In genomic region chr9:103133493-103134124, GRCm38 (mm10) we compare ENCODE assay signal across 12 mouse cellular contexts. TPM values are rescaled to one million over a fixed set of nuclear protein-coding genes. Genes with fewer than 3 reads are reported as not detected.
DNase-seq lines count a peak whose midpoint lies in the region; ATAC-seq and TF ChIP-seq lines count a peak whose summit lies in the region.
"Had no signal": no experiment of that assay in that cellular context is flagged by ENCODE, and none has a peak within 500 bp of the region (broad histone marks: within the 10 kb centered on the region; RNA-seq: fewer than 3 reads in every experiment).

No protein-coding gene starts in this region.

- no peak overlapping the region for H3K4me2 ChIP-seq in forebrain, embryonic 11.5 days (ENCODE audit: low read depth, low read length, severe bottlenecking)
- no peak overlapping the region for H3K4me2 ChIP-seq in hindbrain, embryonic 16.5 days (ENCODE audit: low read length)
- H3K4me2 ChIP-seq in neural tube, embryonic 15.5 days = no peak overlapping the region
- no peak overlapping the region for H3K4me2 ChIP-seq in intestine, embryonic 16.5 days (ENCODE audit: low read depth, low read length)
- H3K4me2 ChIP-seq: liver, embryonic 12.5 days had no signal

- peaks cover 8% of the 10 kb centered on the region; the same call in 1 of the 2 replicates for H3K4me1 ChIP-seq in forebrain, embryonic 11.5 days (replicated peaks; ENCODE audit: control insufficient read depth, insufficient read depth, low read length)
- H3K4me1 ChIP-seq in hindbrain, embryonic 16.5 days (ENCODE audit: control insufficient read depth, insufficient read depth, low read depth, low read length) = peaks cover 19% of the 10 kb centered on the region
- peaks cover 57% of the 10 kb centered on the region for H3K4me1 ChIP-seq in neural tube, embryonic 15.5 days
- no peaks in the 10 kb centered on the region; the same call in 1 of the 2 replicates for H3K4me1 ChIP-seq in intestine, embryonic 16.5 days (ENCODE audit: control insufficient read depth, insufficient read depth, low read length)
- H3K4me1 ChIP-seq: liver, embryonic 12.5 days had no signal

- WGBS in forebrain, embryonic 11.5 days = 14% methylated on average over 6 of the region's 6 CpGs
- 21% methylated on average over 6 of the region's 6 CpGs for WGBS in hindbrain, embryonic 16.5 days
- 18% methylated on average over 6 of the region's 6 CpGs for WGBS in neural tube, embryonic 15.5 days
- 55% methylated on average over 6 of the region's 6 CpGs for WGBS in intestine, embryonic 16.5 days

- no peaks in the 10 kb centered on the region; the same call in 1 of the 2 replicates for H3K9me3 ChIP-seq in forebrain, embryonic 11.5 days (ENCODE audit: control insufficient read depth, low read length)
- H3K9me3 ChIP-seq in hindbrain, embryonic 16.5 days (ENCODE audit: control insufficient read depth, low read length) = no peaks in the 10 kb centered on the region
- H3K9me3 ChIP-seq in neural tube, embryonic 15.5 days (replicated peaks) = no peaks in the 10 kb centered on the region
- no peaks in the 10 kb centered on the region for H3K9me3 ChIP-seq in intestine, embryonic 16.5 days (ENCODE audit: control insufficient read depth, low read length)
- H3K9me3 ChIP-seq: liver, embryonic 12.5 days had no signal

- no peak for DNase-seq in left cerebral cortex, adult 2 months (ENCODE audit: extremely low spot score in 1 of 2, low spot score in 2 of 2)
- DNase-seq in left cerebral cortex, postnatal 36 days (ENCODE audit: low spot score in 2 of 2) = no peak
- DNase-seq in forebrain, embryonic 11.5 days (ENCODE audit: low spot score) = no peak
- no peak for DNase-seq in Muller cell, postnatal 12 days (ENCODE audit: inconsistent ontology term)
- no peak for DNase-seq in right cerebral cortex, postnatal 10 days (ENCODE audit: low spot score in 2 of 2)
- DNase-seq: heart, postnatal 4 days; kidney, postnatal 14 days; lung, postnatal 4 days had no signal

- intact Hi-C loops in left cerebral cortex, adult 2 months (cut with DNase I) = loop anchor here (1.0 kb wide), 1 partner anchor 21 kb away; no protein-coding TSS in a partner anchor
- intact Hi-C loops in left cerebral cortex, postnatal 36 days (cut with DNase I) = loop anchor here (2.0 kb wide), 1 partner anchor 21 kb away; no protein-coding TSS in a partner anchor

- H3K27ac ChIP-seq in left cerebral cortex, adult 2 months = peak overlapping the region; percentile 57
- peak overlapping the region; percentile 46; the same call in 1 of the 2 replicates for H3K27ac ChIP-seq in forebrain, embryonic 11.5 days (ENCODE audit: low read depth, low read length)
- H3K27ac ChIP-seq in hindbrain, embryonic 16.5 days (ENCODE audit: low read depth, low read length) = peak overlapping the region; percentile 64
- H3K27ac ChIP-seq in neural tube, embryonic 15.5 days (replicated peaks) = peak overlapping the region; percentile 52
- no peak overlapping the region for H3K27ac ChIP-seq in intestine, embryonic 16.5 days (ENCODE audit: low read length)
- H3K27ac ChIP-seq: liver, embryonic 12.5 days had no signal

- no peak overlapping the region for H3K9ac ChIP-seq in forebrain, embryonic 11.5 days (ENCODE audit: low read length)
- H3K9ac ChIP-seq in hindbrain, embryonic 16.5 days (ENCODE audit: low read depth, low read length) = peak overlapping the region; percentile 33
- H3K9ac ChIP-seq in neural tube, embryonic 15.5 days (replicated peaks) = peak overlapping the region; percentile 11; the same call in 1 of the 2 replicates
- H3K9ac ChIP-seq in intestine, embryonic 16.5 days (ENCODE audit: low read depth, low read length) = no peak overlapping the region
- H3K9ac ChIP-seq: liver, embryonic 12.5 days had no signal

- TF ChIP-seq CTCF in left cerebral cortex, adult 2 months (IDR thresholded peaks at IDR 0.05) = no peak

- H3K4me3 ChIP-seq in left cerebral cortex, adult 2 months = no peak overlapping the region
- H3K4me3 ChIP-seq in forebrain, embryonic 11.5 days (ENCODE audit: low read depth, low read length) = no peak overlapping the region
- no peak overlapping the region for H3K4me3 ChIP-seq in hindbrain, embryonic 16.5 days (ENCODE audit: low read length)
- H3K4me3 ChIP-seq in neural tube, embryonic 15.5 days (replicated peaks) = no peak overlapping the region
- no peak overlapping the region for H3K4me3 ChIP-seq in intestine, embryonic 16.5 days (ENCODE audit: low read length)
- H3K4me3 ChIP-seq: liver, embryonic 12.5 days had no signal

- H3K27me3 ChIP-seq in forebrain, embryonic 11.5 days (ENCODE audit: control insufficient read depth, insufficient read depth, low read length) = no peaks in the 10 kb centered on the region
- H3K27me3 ChIP-seq in hindbrain, embryonic 16.5 days (replicated peaks; ENCODE audit: control insufficient read depth, insufficient read depth, low read length) = no peaks in the 10 kb centered on the region
- H3K27me3 ChIP-seq in neural tube, embryonic 15.5 days (replicated peaks) = no peaks in the 10 kb centered on the region
- no peaks in the 10 kb centered on the region for H3K27me3 ChIP-seq in intestine, embryonic 16.5 days (replicated peaks; ENCODE audit: control insufficient read depth, insufficient read depth, low read length)
- H3K27me3 ChIP-seq: liver, embryonic 12.5 days had no signal

- ATAC-seq in forebrain, embryonic 11.5 days (replicated peaks; ENCODE audit: low FRiP score) = peak; percentile 54; the same call in 1 of the 2 replicates
- ATAC-seq in hindbrain, embryonic 16.5 days = 0 out of 2 replicates have a peak, but pooled peaks have one; percentile 15
- no peak for ATAC-seq in neural tube, embryonic 15.5 days (ENCODE audit: low FRiP score)
- no peak for ATAC-seq in intestine, embryonic 16.5 days
- ATAC-seq: liver, embryonic 12.5 days had no signal

- no peaks in the 10 kb centered on the region for H3K36me3 ChIP-seq in forebrain, embryonic 11.5 days (ENCODE audit: control insufficient read depth, insufficient read depth, low read length)
- H3K36me3 ChIP-seq in hindbrain, embryonic 16.5 days (ENCODE audit: control insufficient read depth, insufficient read depth, low read length) = no peaks in the 10 kb centered on the region
- peaks cover 5% of the 10 kb centered on the region; the same call in 1 of the 2 replicates for H3K36me3 ChIP-seq in neural tube, embryonic 15.5 days
- H3K36me3 ChIP-seq in intestine, embryonic 16.5 days (ENCODE audit: control insufficient read depth, insufficient read depth, low read length) = no peaks in the 10 kb centered on the region
- H3K36me3 ChIP-seq: liver, embryonic 12.5 days had no signal

RNA-seq across cellular contexts. Expression of gene Rab6b, which starts 22.0 kb away (rescaled TPM):
- total RNA-seq in left cerebral cortex, adult 2 months (2021) = 100 to 1,000 TPM; 605 to 610 TPM
- total RNA-seq in left cerebral cortex, postnatal 36 days (2021) = 100 to 1,000 TPM; 607 to 644 TPM
- polyA plus RNA-seq in forebrain, embryonic 11.5 days (2014; fragmentation: Nextera tagmentation; extraction: Ambion mirVana) = 12.5 and 13.6 TPM in 2 replicates
- 137 and 140 TPM in 2 replicates for polyA plus RNA-seq in hindbrain, embryonic 16.5 days (2015; fragmentation: Nextera tagmentation; extraction: Ambion mirVana)
- 105 and 117 TPM in 2 replicates for polyA plus RNA-seq in neural tube, embryonic 15.5 days (2015; fragmentation: Nextera tagmentation; extraction: Ambion mirVana)
- polyA plus RNA-seq in intestine, embryonic 16.5 days (2015; fragmentation: Nextera tagmentation; extraction: Ambion mirVana) = 4.5 TPM in 2 replicates

Comparison
In these comparisons a context has a peak if more than half of its experiments do, and no peak if none do; other contexts are left out.
1. ATAC-seq: peak in forebrain, embryonic 11.5 days (single experiment) and hindbrain, embryonic 16.5 days (single experiment); none in neural tube, embryonic 15.5 days (single experiment) and intestine, embryonic 16.5 days (single experiment).
2. H3K9ac ChIP-seq: peak in hindbrain, embryonic 16.5 days (single experiment) and neural tube, embryonic 15.5 days (single experiment); none in forebrain, embryonic 11.5 days (single experiment) and intestine, embryonic 16.5 days (single experiment).